ENCODE assay signal across 9 mouse cellular contexts in genomic region chr10:80396822-80397523, GRCm38 (mm10). TPM values are rescaled to one million over a fixed set of nuclear protein-coding genes. Genes with fewer than 3 reads are reported as not detected.
DNase-seq lines count a peak whose midpoint lies in the region; ATAC-seq and TF ChIP-seq lines count a peak whose summit lies in the region.
"Had no signal": no experiment of that assay in that cellular context is flagged by ENCODE, and none has a peak within 500 bp of the region (broad histone marks: within the 10 kb centered on the region; RNA-seq: fewer than 3 reads in every experiment).

No protein-coding gene starts in this region.

- peaks cover 20% of the 10 kb centered on the region for H3K4me1 ChIP-seq in heart, embryonic 11.5 days (ENCODE audit: control insufficient read depth, insufficient read depth, low read length)
- H3K4me1 ChIP-seq in ES-E14 (ENCODE audit: control insufficient read depth in 2 of 2, insufficient read depth in 2 of 2, low read length in 2 of 2, poor library complexity in 1 of 2): peaks cover 0 to 22% of the 10 kb centered on the region in 2 experiments; a peak in 2 of 4 replicates
- H3K4me1 ChIP-seq in hindbrain, embryonic 12.5 days: peaks cover 26% of the 10 kb centered on the region
- H3K4me1 ChIP-seq in midbrain, embryonic 11.5 days (ENCODE audit: control insufficient read depth, insufficient read depth, low read length): peaks cover 24% of the 10 kb centered on the region

- H3K4me3 ChIP-seq in heart, embryonic 11.5 days (ENCODE audit: low read depth, low read length): peak overlapping the region; percentile 84; the same call in 1 of the 2 replicates
- H3K4me3 ChIP-seq in ES-E14 (ENCODE audit: insufficient read depth in 1 of 2, low read depth in 1 of 2, low read length in 2 of 2, poor library complexity in 1 of 2, severe bottlenecking in 1 of 2): peak overlapping the region; percentile 69 to 81; a peak in 2 of 4 replicates
- peak overlapping the region; percentile 72 for H3K4me3 ChIP-seq in hindbrain, embryonic 12.5 days
- H3K4me3 ChIP-seq in midbrain, embryonic 11.5 days (ENCODE audit: low read depth, low read length): peak overlapping the region; percentile 83

- in situ Hi-C loops in ES-E14 (cut with MboI; ENCODE audit: low sequenced_read_pairs in 2 of 2, unreplicated experiment in 2 of 2): no loop called here

- no peak for DNase-seq in heart, postnatal 4 days
- DNase-seq in ES-E14 (ENCODE audit: low read depth, low spot score): no peak
- DNase-seq in midbrain, embryonic 11.5 days (ENCODE audit: low spot score, missing footprints): no peak
- DNase-seq in embryo, embryonic 11 days: no peak
- DNase-seq in cerebellum, postnatal 14 days: no peak
- no peak for DNase-seq in gastrocnemius, adult 18-20 months (ENCODE audit: low spot score)
- DNase-seq: kidney, adult 9 months had no signal

- ATAC-seq in heart, embryonic 11.5 days (replicated peaks; ENCODE audit: insufficient number of reproducible peaks, low FRiP score, low TSS enrichment): no peak
- no peak for ATAC-seq in hindbrain, embryonic 12.5 days (ENCODE audit: low FRiP score)
- no peak for ATAC-seq in midbrain, embryonic 11.5 days (ENCODE audit: low FRiP score)

- H3K36me3 ChIP-seq in heart, embryonic 11.5 days (ENCODE audit: control insufficient read depth, insufficient read depth, low read length): peaks cover 40% of the 10 kb centered on the region
- H3K36me3 ChIP-seq in ES-E14 (ENCODE audit: control insufficient read depth, insufficient read depth, low read length, poor library complexity, severe bottlenecking): peaks cover 42% of the 10 kb centered on the region
- H3K36me3 ChIP-seq in hindbrain, embryonic 12.5 days: peaks cover 52% of the 10 kb centered on the region
- H3K36me3 ChIP-seq in midbrain, embryonic 11.5 days (ENCODE audit: control insufficient read depth, insufficient read depth, low read length): peaks cover 34% of the 10 kb centered on the region

- no peaks in the 10 kb centered on the region for H3K27me3 ChIP-seq in heart, embryonic 11.5 days (ENCODE audit: control insufficient read depth, insufficient read depth, low read length)
- H3K27me3 ChIP-seq in hindbrain, embryonic 12.5 days: no peaks in the 10 kb centered on the region
- no peaks in the 10 kb centered on the region for H3K27me3 ChIP-seq in midbrain, embryonic 11.5 days (ENCODE audit: control insufficient read depth, insufficient read depth, low read length)

- no peaks in the 10 kb centered on the region for H3K9me3 ChIP-seq in heart, embryonic 11.5 days (replicated peaks; ENCODE audit: control insufficient read depth, low read length)
- no peaks in the 10 kb centered on the region for H3K9me3 ChIP-seq in ES-E14 (ENCODE audit: control insufficient read depth, insufficient read depth, low read depth, low read length)
- no peaks in the 10 kb centered on the region for H3K9me3 ChIP-seq in hindbrain, embryonic 12.5 days (replicated peaks)
- no peaks in the 10 kb centered on the region for H3K9me3 ChIP-seq in midbrain, embryonic 11.5 days (ENCODE audit: control insufficient read depth, low read length)

- H3K4me2 ChIP-seq in heart, embryonic 11.5 days: peak overlapping the region; percentile 82
- peak overlapping the region; percentile 83 for H3K4me2 ChIP-seq in hindbrain, embryonic 12.5 days (replicated peaks)
- H3K4me2 ChIP-seq in midbrain, embryonic 11.5 days: peak overlapping the region; percentile 80

- peak overlapping the region; percentile 96 for H3K9ac ChIP-seq in heart, embryonic 11.5 days (ENCODE audit: low read depth, low read length)
- peak overlapping the region; percentile 81; the same call in 1 of the 2 replicates for H3K9ac ChIP-seq in ES-E14 (ENCODE audit: insufficient read depth, low read depth, low read length, poor library complexity, severe bottlenecking)
- peak overlapping the region; percentile 90 for H3K9ac ChIP-seq in hindbrain, embryonic 12.5 days
- peak overlapping the region; percentile 99 for H3K9ac ChIP-seq in midbrain, embryonic 11.5 days (ENCODE audit: low read length)

- 86% methylated on average over 11 of the region's 11 CpGs for WGBS in heart, embryonic 11.5 days (ENCODE audit: insufficient replicate concordance)
- WGBS in hindbrain, embryonic 12.5 days: 90% methylated on average over 11 of the region's 11 CpGs
- WGBS in midbrain, embryonic 11.5 days: 88% methylated on average over 11 of the region's 11 CpGs

- no peak overlapping the region for H3K27ac ChIP-seq in heart, embryonic 11.5 days (ENCODE audit: low read depth, low read length)
- peak overlapping the region; percentile 95 for H3K27ac ChIP-seq in ES-E14 (ENCODE audit: insufficient read depth, low read depth, low read length, poor library complexity, severe bottlenecking)
- H3K27ac ChIP-seq in hindbrain, embryonic 12.5 days: peak overlapping the region; percentile 99; the same call in 1 of the 2 replicates
- no peak overlapping the region for H3K27ac ChIP-seq in midbrain, embryonic 11.5 days (ENCODE audit: low read depth, low read length)

TF ChIP-seq in ES-E14, 5 proteins besides CTCF, POLR2A, EP300 and RAD21:
- TF ChIP-seq HCFC1 (IDR thresholded peaks at IDR 0.05; ENCODE audit: borderline replicate concordance, insufficient read depth, low read length): no peak

RNA-seq across cellular contexts. Expression of gene Mbd3, which starts 2.4 kb away (rescaled TPM):
- 151 and 171 TPM in 2 replicates for polyA plus RNA-seq in heart, embryonic 11.5 days (2014; fragmentation: Nextera tagmentation; extraction: Ambion mirVana)
- total RNA-seq in heart, postnatal 4 days (2021): 100 to 1,000 TPM; 137 to 140 TPM
- total RNA-seq in ES-E14 (2012; rRNA removed): 131 and 134 TPM in 2 replicates
- polyA plus RNA-seq in hindbrain, embryonic 12.5 days (2016; fragmentation: Nextera tagmentation; extraction: Ambion mirVana): 275 and 296 TPM in 2 replicates
- 222 and 252 TPM in 2 replicates for polyA plus RNA-seq in midbrain, embryonic 11.5 days (2014; fragmentation: Nextera tagmentation; extraction: Ambion mirVana)
- total RNA-seq in gastrocnemius, adult 18-20 months (2021): 100 to 1,000 TPM; 108 to 127 TPM

RNA-seq across cellular contexts. Expression of gene Mex3d, which starts 9.5 kb away (rescaled TPM):
- 4.0 and 6.4 TPM in 2 replicates for polyA plus RNA-seq in heart, embryonic 11.5 days (2014; fragmentation: Nextera tagmentation; extraction: Ambion mirVana)
- total RNA-seq in heart, postnatal 4 days (2021): 10 to 100 TPM; 20.2 to 22.2 TPM
- 27.1 and 28.9 TPM in 2 replicates for total RNA-seq in ES-E14 (2012; rRNA removed)
- 21.4 and 24.8 TPM in 2 replicates for polyA plus RNA-seq in hindbrain, embryonic 12.5 days (2016; fragmentation: Nextera tagmentation; extraction: Ambion mirVana)
- 11.8 and 12.4 TPM in 2 replicates for polyA plus RNA-seq in midbrain, embryonic 11.5 days (2014; fragmentation: Nextera tagmentation; extraction: Ambion mirVana)
- 1 to 10 TPM; 4.0 to 4.6 TPM for total RNA-seq in gastrocnemius, adult 18-20 months (2021)

RNA-seq across cellular contexts. Expression of gene Uqcr11, which starts 9.7 kb away (rescaled TPM):
- 1,161 and 1,177 TPM in 2 replicates for polyA plus RNA-seq in heart, embryonic 11.5 days (2014; fragmentation: Nextera tagmentation; extraction: Ambion mirVana)
- 1,000 to 10,000 TPM; 1,257 to 1,372 TPM for total RNA-seq in heart, postnatal 4 days (2021)
- 995 and 1,362 TPM in 2 replicates for total RNA-seq in ES-E14 (2012; rRNA removed)
- 312 and 406 TPM in 2 replicates for polyA plus RNA-seq in hindbrain, embryonic 12.5 days (2016; fragmentation: Nextera tagmentation; extraction: Ambion mirVana)
- 404 and 476 TPM in 2 replicates for polyA plus RNA-seq in midbrain, embryonic 11.5 days (2014; fragmentation: Nextera tagmentation; extraction: Ambion mirVana)
- 100 to 1,000 TPM; 831 to 847 TPM for total RNA-seq in gastrocnemius, adult 18-20 months (2021)

RNA-seq across cellular contexts. Expression of gene Tcf3, which starts 36.5 kb away (rescaled TPM):
- 66.1 and 69.8 TPM in 2 replicates for polyA plus RNA-seq in heart, embryonic 11.5 days (2014; fragmentation: Nextera tagmentation; extraction: Ambion mirVana)
- 10 to 100 TPM; 58.6 to 60.1 TPM for total RNA-seq in heart, postnatal 4 days (2021)
- total RNA-seq in ES-E14 (2012; rRNA removed): 90.9 and 108 TPM in 2 replicates
- 176 and 178 TPM in 2 replicates for polyA plus RNA-seq in hindbrain, embryonic 12.5 days (2016; fragmentation: Nextera tagmentation; extraction: Ambion mirVana)
- polyA plus RNA-seq in midbrain, embryonic 11.5 days (2014; fragmentation: Nextera tagmentation; extraction: Ambion mirVana): 135 and 154 TPM in 2 replicates
- total RNA-seq in gastrocnemius, adult 18-20 months (2021): 10 to 100 TPM; 11.2 to 11.3 TPM

RNA-seq across cellular contexts. Expression of gene Plk5, which starts 40.7 kb away (rescaled TPM):
- polyA plus RNA-seq in heart, embryonic 11.5 days (2014; fragmentation: Nextera tagmentation; extraction: Ambion mirVana): not detected in 2 replicates
- not detected for total RNA-seq in heart, postnatal 4 days (2021)
- total RNA-seq in ES-E14 (2012; rRNA removed): 6.0 and 17.4 TPM in 2 replicates
- polyA plus RNA-seq in hindbrain, embryonic 12.5 days (2016; fragmentation: Nextera tagmentation; extraction: Ambion mirVana): 0.35 and 0.50 TPM in 2 replicates
- 0.05 and 0.22 TPM in 2 replicates for polyA plus RNA-seq in midbrain, embryonic 11.5 days (2014; fragmentation: Nextera tagmentation; extraction: Ambion mirVana)
- under 1 TPM; 0.09 to 0.11 TPM for total RNA-seq in gastrocnemius, adult 18-20 months (2021)

Comparison
In these comparisons a context has a peak if more than half of its experiments do, and no peak if none do; other contexts are left out.
1. H3K27ac ChIP-seq: peak in ES-E14 (single experiment) and hindbrain, embryonic 12.5 days (single experiment); none in heart, embryonic 11.5 days (single experiment) and midbrain, embryonic 11.5 days (single experiment).
2. Peak in every context shown above with its lines, with median percentiles within 50 percentile points of each other: H3K4me2 ChIP-seq, H3K4me3 ChIP-seq and H3K9ac ChIP-seq.